Mouse (Mus musculus): ENCODE measurements at regions not wholly inside any gene's neighbourhood (a gene's known extent, or its start where the extent isn't known, plus 50 kb on each side); places are given as distances from the start of the nearest gene placed in this dataset.

GRCm38 (mm10) chr5:64462411-64462810, 306.3 kb downstream of the Tbc1d1 start:
- no peak for DNase-seq (ENCODE audit: low spot score)

GRCm38 (mm10) chr5:64463570-64463969, 307.5 kb downstream of the Tbc1d1 start:
- no peak for DNase-seq (ENCODE audit: low spot score)

GRCm38 (mm10) chr5:64466320-64466719, 310.2 kb downstream of the Tbc1d1 start:
- no peak for DNase-seq (ENCODE audit: low spot score)

- DNase-seq (ENCODE audit: low spot score) = no peak
Measured at GRCm38 (mm10) chr5:64467856-64468255, 311.8 kb downstream of the Tbc1d1 start.

- DNase-seq (ENCODE audit: low spot score) = no peak
Measured at GRCm38 (mm10) chr5:64468307-64468706, 312.2 kb downstream of the Tbc1d1 start.

GRCm38 (mm10) chr5:64472008-64472407, 315.9 kb downstream of the Tbc1d1 start:
- no peak for DNase-seq (ENCODE audit: low spot score)

- DNase-seq (ENCODE audit: low spot score) = no peak
Measured at GRCm38 (mm10) chr5:64472415-64472814, 316.3 kb downstream of the Tbc1d1 start.

GRCm38 (mm10) chr5:64474868-64475267, 318.8 kb downstream of the Tbc1d1 start:
- no peak for DNase-seq (ENCODE audit: low spot score)

GRCm38 (mm10) chr5:64475736-64476519, 319.8 kb downstream of the Tbc1d1 start:
- DNase-seq (ENCODE audit: low spot score) = no peak

- DNase-seq (ENCODE audit: low spot score) = no peak
Measured at GRCm38 (mm10) chr5:64476641-64477369, 320.7 kb downstream of the Tbc1d1 start.

- no peak for DNase-seq (ENCODE audit: low spot score)
Measured at GRCm38 (mm10) chr5:64478143-64478542, 322.0 kb downstream of the Tbc1d1 start.

GRCm38 (mm10) chr5:64478599-64479214, 322.6 kb downstream of the Tbc1d1 start:
- DNase-seq (ENCODE audit: low spot score) = no peak

GRCm38 (mm10) chr5:64479315-64479714, 323.2 kb downstream of the Tbc1d1 start:
- no peak for DNase-seq (ENCODE audit: low spot score)

- no peak for DNase-seq (ENCODE audit: low spot score)
Measured at GRCm38 (mm10) chr5:64485043-64485442, 318.1 kb upstream of the Klf3 start.

- DNase-seq (ENCODE audit: low spot score) = no peak
Measured at GRCm38 (mm10) chr5:64485856-64486255, 317.3 kb upstream of the Klf3 start.

- DNase-seq (ENCODE audit: low spot score) = no peak
Measured at GRCm38 (mm10) chr5:64486761-64487160, 316.4 kb upstream of the Klf3 start.

- DNase-seq (ENCODE audit: low spot score) = no peak
Measured at GRCm38 (mm10) chr5:64487698-64488398, 315.3 kb upstream of the Klf3 start.

GRCm38 (mm10) chr5:64489656-64490444, 313.3 kb upstream of the Klf3 start:
- no peak for DNase-seq (ENCODE audit: low spot score)

- no peak for DNase-seq (ENCODE audit: low spot score)
Measured at GRCm38 (mm10) chr5:64490445-64490950, 312.7 kb upstream of the Klf3 start.

GRCm38 (mm10) chr5:64494429-64494828, 308.8 kb upstream of the Klf3 start:
- no peak for DNase-seq (ENCODE audit: low spot score)

- DNase-seq (ENCODE audit: low spot score) = no peak
Measured at GRCm38 (mm10) chr5:64496853-64497252, 306.3 kb upstream of the Klf3 start.
